Mouse (Mus musculus) megakaryocyte progenitor cell, adult 5-6 weeks (primary cell): ENCODE data around the gene Ssr3. TPM values are rescaled to one million over a fixed set of nuclear protein-coding genes. Genes with fewer than 3 reads are reported as not detected.
"Not testable (repeated sequence)": the region's sequence is repeated elsewhere in the genome, so short reads cannot be mapped to it uniquely, and the experiment has no call there.

Experiments used
- ATAC-seq: replicated peaks from 2 replicates; pipeline ENCODE4 v1.8.0; 2016; ENCODE audit warnings: mild to moderate bottlenecking, moderate TSS enrichment, inconsistent platforms; ENCODE audit not compliant: poor library complexity
- total RNA-seq, 2 experiments: library from RNA; stranded (forward) in 1 of 2; stranded (reverse) in 1 of 2; fragments of 157-497, 149-512 nt in 1 of 2; fragments of 200-1000 nt in 1 of 2; gene quantifications; 2 replicates each; pipeline versions ENCODE4 v1.2.3 to v1.2.4; 2015 to 2017

Ssr3 gene
- total RNA-seq (2015) (436 and 450 TPM in 2 replicates), total RNA-seq (2017) (368 and 395 TPM in 2 replicates)

DNA sequence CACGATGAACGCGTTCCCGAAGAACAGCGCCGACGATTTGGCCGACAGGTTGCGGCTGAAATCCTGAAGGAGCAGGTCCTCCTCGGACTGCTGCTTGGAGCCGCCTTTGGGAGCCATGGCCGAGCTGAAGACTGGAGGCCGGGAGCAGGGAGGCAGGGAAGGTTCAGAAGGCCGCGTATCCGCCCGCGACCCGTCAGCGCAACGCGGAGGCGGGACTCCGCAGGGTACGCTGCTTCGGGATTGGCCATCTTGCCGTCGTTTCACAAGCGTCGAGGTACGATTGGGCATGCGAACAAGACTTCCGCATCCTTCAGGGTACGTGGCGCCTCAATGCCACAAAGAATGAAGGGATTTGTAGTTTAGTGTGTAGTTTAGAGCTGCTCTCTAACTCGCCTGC is at the start of gene Ssr3:
TSS of gene Ssr3 (minus strand) at position 203 of the 397 bp plus-strand sequence.
- ATAC-seq, result peak; percentile 97

DNA sequence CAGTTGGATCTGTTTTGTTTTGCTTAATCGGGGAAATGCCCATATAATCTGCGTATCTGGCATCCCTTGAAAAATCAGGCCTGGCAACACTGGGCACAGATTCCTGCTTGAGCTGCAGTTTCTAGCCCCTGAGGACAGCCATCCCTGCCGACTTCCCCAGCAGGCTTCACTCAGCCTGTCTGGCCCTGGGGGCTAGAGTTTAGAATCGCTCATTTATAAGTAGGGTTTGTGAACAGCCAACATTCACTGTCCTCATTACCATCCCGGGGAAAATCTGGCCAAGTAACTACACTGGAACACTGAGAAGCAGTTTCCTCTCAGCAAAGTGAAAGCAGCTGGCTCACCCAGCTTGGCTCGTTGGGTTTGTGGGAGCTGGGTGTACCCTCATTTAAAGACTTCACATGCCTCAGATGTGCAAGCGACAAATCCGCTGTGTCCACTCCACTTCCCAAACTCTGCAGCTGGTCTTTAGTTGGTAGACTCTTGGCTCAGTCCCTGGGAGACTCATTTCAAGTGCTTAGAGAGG is 49.2 kb upstream of the Ssr3 start:
- 0 out of 2 replicates have a peak, but pooled peaks have one; percentile 9 for ATAC-seq

- ATAC-seq, result peak; percentile 76
Measured at GRCm38 (mm10) chr3:65438511-65439228, 46.2 kb upstream of the Ssr3 start.

DNA sequence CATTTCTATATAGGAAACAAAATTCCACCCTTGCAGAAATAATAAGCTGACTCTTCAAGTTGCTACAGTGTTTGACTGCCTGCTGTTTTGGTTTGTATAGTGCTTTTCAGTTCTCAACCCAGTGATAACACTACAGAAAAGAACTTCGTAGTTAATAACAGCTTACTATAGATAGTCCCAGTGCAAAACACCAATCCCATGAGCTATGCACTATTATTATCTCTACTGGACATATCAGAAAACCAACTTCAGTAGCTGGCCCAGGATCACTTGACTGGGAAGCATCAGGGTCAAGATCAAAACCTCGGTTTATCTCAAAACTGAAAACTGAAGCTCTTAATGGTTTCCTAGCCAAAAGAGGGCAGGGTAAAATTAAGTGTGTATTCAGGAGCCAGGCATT is 43.4 kb upstream of the Ssr3 start:
- no peak for ATAC-seq

GRCm38 (mm10) chr3:65435101-65435571 is 42.7 kb upstream of the Ssr3 start:
- ATAC-seq, result peak; percentile 86

DNA sequence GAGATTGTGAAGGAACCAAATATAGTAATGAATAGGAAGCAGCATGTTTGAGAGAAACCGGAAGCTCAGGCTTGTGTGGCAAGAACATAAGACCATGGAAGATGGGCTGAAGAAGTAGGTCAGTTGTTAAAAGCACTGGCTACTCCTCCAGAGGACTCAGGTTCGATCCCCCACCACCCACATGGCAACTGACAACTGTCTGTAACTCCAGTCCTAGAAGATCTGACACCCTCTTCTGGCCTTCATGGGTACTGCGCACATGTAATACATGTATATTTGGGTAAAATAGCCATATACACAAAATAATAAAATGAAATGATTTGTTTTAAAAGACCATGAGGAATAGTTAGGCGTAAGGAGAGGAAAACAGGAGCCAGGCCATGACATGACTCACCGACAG is 39.8 kb upstream of the Ssr3 start:
- ATAC-seq, result no peak

DNA sequence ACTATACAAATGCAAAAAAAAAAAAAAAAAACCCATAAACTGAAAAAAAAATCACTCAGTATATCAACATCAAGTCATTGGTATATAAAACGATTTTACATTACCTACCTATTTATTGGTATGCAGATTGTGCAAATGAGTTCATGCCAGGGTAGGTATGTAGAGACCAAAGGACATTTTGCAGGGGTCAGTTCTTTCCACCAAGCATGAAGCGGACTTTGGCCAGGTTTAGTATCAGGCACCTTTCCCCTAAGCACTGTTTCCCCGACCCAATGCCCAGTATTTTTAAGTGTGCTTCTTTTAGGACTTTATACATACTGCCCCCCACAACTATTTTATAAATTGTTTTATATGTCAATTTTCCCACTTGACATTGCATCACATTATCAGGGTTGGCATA is 27.3 kb upstream of the Ssr3 start:
- ATAC-seq, result no peak

DNA sequence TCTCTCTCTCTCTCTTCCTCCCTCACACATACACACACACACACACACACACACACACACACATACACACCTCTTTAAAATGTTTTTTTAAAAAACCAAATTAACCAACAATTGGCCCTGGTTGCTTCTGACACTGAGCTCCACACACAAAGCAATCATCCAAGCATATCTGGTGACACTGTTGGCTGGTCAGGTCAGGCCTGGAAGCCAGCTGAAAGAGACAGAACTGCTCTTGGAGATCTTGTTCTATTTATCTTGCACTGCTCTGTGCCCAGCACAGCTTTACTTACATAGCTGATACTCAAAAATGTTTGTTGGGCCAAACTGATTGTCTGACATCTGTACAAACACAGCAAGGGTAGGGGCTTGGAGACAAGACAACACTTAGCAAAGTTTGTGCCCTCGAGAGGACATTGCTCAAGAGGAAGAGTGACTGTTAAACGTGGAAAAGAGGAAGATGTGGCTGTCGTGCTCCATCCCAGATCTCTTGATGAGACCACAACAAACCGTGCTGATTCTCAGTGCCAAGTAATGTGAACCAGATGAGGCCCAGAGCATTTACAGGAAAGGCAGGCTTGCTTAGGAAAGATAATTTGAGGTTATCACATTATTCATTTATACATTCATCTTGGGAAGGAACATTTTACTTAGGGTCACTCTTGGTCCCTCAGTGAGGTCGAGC is 25.6 kb upstream of the Ssr3 start:
- ATAC-seq, result peak; percentile 95

- peak; percentile 27; the same call in 1 of the 2 replicates for ATAC-seq
Measured at GRCm38 (mm10) chr3:65416571-65416970, 24.1 kb upstream of the Ssr3 start.

GRCm38 (mm10) chr3:65407891-65408290 is 15.5 kb upstream of the Ssr3 start:
- ATAC-seq, result no peak

DNA sequence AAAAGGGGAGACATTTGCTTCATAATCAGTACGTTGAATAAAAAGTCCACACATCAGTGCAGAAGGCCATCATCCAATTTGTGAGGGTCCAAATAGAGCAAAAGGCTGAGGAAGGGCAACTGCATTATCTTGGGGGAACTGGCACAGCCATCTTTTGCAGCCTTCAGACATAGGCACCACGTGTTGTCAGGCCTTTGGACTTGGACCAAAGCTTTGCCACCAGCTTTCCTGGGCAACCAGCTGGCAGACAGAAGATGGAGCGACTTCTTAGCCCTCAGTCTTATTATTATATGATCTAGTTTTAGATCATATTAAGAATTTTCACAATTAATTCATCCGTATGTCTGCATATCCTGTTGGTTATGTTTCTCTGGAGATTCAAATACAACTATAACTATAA is 13.4 kb upstream of the Ssr3 start:
- ATAC-seq, result no peak

GRCm38 (mm10) chr3:65397566-65397965 is 5.1 kb upstream of the Ssr3 start:
- no peak for ATAC-seq

DNA sequence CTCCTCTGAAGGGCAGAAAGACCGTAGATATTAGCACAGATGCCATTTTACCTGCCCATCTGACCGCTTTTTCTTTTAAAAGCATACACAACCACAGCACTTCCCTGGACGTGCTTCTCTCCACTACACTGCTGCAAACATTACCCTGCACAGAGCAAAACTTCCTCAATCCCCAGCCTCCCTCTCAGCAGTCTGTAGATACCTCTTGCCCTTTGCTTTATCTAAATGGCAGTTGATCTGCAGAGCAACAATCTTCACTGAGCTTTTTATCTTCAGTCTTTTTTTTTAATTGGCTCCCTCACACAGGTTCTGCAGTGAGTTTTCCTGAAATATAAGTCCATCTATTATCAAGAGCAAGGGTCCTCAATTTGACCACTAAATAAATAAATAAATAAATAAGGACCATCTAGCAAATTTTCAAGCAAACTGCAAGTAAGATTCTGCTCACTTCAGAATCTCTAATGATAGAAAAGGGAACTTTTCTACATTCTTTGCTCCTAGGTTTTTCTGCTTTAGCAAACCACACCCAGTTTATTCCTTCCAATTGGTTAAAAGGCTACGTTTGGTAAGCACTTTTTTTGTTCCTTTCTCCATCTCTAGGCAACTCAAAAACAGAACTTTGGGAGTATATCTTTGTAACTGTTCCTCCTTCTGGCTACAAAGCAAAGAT is 4.5 kb upstream of the Ssr3 start:
- ATAC-seq, result peak; percentile 37

- ATAC-seq, result not testable (repeated sequence)
Measured at GRCm38 (mm10) chr3:65395111-65395510, 2.7 kb upstream of the Ssr3 start.

GRCm38 (mm10) chr3:65391784-65392420 is 521 bp downstream of the Ssr3 start:
- peak; percentile 40 for ATAC-seq

GRCm38 (mm10) chr3:65391222-65391783 is 1.1 kb downstream of the Ssr3 start:
- ATAC-seq, result no peak

DNA sequence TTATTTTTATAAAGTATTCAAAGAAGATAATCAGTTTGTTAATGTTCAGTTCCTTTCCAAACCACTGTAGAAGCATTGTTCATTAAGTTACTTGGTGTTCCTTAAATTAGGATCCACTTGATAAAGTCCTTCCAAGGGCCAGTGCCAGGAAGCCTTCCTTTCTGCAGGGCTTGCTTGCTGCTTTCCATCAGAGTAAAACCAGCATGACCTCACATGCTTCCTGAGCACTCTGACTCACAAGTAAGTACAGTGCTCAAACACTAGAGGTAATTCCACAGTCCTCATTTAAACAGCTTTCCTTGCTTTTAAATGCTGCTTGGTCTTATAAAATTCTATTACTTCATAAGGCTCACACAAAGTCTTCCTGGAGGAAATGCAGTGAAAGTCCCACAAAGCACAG is 6.7 kb downstream of the Ssr3 start:
- ATAC-seq, result no peak

DNA sequence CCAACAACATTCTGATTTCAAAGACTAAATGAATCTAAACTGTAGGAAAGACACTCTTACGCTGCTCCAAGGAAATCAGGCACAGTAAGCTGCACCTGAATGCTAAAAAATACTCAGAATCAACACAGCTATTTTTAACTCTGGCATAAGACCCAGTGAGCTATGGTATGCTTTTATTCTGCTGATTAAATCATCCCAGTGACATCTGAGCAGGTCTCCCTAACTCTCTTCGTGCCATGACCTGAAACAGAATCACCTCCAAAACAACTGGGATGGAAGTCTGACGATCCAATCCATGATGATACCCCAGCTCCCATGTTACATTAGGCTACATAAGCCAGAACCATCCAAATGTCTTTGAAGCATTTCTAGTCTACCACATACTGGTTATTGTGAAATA is 8.0 kb downstream of the Ssr3 start:
- no peak for ATAC-seq

- ATAC-seq, result no peak
Measured at GRCm38 (mm10) chr3:65381094-65381493, 11.3 kb downstream of the Ssr3 start.

DNA sequence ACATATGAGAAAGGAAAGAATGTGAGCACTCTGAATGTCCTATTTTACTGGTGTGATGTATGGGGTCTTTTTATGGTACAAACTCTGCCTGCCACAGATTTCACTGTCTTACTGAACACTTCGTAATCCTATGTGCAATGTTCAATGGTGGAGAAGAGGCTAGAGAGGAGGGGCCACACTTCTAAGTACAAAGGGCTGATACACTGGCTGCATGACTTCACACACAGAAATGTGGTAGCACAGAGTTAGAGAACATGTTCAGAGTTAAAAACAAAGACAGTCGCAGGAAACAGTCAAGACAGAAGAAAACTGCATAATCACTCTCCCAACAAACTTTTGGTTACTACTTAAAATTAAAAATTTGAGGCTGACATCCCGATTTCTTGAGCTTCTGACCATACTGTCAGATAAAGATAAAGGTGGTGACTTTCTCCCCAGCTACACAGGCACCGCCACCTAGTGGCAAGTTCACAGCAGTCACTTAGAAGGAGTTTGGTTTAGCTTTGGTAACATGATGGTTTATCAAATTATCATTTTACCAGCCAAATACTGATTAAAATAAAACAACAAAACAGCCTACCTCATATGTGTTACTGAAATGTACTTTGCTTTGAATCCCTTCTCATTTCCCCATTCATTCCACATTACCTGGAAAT is 12.4 kb downstream of the Ssr3 start:
- ATAC-seq, result peak; percentile 92
